Mouse (Mus musculus) G1E-ER4 (cell line): ENCODE results near the gene Rheb. TPM values are rescaled to one million over a fixed set of nuclear protein-coding genes. Genes with fewer than 3 reads are reported as not detected.

ENCODE experiments used
- GATA1 ChIP-seq: IDR thresholded peaks from one replicate; pipeline ENCODE4 v1.8.0; 2012; ENCODE audit warnings: low read length, inconsistent platforms
- polyA plus RNA-seq: library from polyadenylated mRNA; stranded (reverse); fragments of >175 nt; gene quantifications from 2 replicates; pipeline ENCODE4 v1.2.3, GENCODE M21; 2012

Gene Rheb
- 31.7 and 37.0 TPM in 2 replicates for polyA plus RNA-seq

DNA sequence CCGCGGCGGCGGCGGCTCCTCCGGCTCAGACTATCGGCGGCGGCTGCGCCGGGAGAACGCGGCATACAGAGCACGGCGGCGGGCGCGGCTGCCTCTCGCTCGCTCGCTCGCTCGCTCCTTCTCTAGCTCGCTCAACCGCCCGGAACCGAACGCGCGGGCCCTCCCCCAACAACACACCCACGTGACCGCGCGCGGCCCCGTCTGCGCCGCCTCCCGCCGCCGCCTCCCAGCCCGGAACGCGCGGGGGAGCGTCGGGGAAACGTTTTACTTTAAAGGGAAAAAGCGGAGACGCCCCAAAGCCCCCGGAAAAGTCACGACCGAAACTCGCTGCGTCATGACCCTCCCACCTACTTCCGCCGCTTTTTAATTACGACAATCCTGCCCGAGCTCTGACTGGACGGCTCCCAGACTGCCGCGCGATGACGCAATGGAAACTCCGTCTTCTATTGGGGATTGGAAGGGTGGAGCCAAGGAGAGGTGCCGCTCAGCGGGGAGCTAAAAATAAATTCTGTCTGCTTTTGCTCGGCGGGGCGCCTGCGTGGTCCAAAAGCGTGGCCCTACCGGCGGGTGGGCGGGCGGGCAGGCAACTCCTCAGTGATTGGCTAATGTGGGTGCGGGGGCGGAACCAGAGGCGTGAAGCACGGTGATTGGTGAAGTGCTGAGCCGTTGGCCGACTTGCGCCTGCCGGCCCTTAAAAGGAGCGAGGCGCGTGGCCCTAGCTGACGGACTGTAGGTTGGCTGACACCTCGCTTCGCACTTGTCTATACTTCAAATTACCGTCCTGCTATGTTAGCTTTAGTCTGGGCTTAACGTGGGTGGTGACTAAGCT, at the start of gene Rheb:
Rheb (minus strand) TSS at position 351 of the 829 bp plus-strand sequence.
- TF ChIP-seq GATA1: no peak

DNA sequence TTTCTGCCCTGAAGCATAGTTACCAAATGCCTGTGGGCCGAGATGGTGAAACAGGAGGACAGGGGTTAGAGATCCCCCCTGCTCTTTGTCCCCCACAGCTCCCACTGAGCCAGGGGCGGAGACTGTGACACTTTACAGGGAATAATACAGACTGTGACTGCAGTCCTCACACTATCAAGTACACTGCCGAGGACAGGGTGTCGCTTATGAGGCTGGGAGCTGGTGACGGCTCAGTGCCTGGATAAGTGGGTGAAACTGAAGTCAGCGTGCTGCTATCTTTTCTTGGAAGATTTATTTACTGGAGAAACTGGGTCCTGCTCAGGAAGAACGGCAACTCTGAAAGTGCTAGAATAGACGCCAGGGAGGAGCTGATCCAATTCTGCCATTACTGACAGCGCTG, 47.4 kb upstream of the Rheb start:
- TF ChIP-seq GATA1: no peak

DNA sequence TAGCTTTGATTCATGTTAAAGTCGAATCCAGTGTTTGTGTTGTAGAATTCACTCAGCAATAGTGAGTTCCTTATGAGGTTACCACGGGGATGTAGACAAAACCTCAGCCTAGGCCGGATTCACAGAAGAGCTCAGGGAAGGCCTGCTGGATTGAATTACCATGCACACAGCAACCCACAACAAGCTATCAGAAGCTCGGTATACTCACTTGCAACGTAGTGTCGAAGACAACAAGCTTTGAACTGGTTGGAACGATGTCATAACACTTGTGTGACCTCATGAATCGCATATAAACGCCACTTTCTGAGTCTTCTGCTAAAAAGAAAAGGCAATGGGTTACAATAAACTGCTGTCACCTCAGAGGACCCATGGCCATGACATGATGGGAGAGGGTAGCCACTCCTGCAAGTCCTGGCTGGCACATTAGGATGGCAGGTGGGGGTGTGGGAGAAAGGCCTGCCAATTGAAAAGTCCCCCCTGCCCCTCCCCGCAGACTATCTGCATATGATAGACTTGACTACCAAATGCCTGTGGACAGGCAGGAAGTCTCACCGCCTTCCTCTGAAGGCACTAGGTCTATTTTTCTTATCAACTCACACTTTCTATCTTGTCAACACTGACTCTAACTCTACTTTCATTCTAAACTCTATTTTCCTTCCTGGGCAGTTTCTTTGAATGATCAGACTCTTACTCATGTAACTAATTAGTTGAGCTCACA, 46.6 kb upstream of the Rheb start:
- no peak for TF ChIP-seq GATA1

GRCm38 (mm10) chr5:24887271-24887670, 44.8 kb upstream of the Rheb start:
- no peak for TF ChIP-seq GATA1

- no peak for TF ChIP-seq GATA1
Observed at GRCm38 (mm10) chr5:24878713-24879112, 36.3 kb upstream of the Rheb start.

DNA sequence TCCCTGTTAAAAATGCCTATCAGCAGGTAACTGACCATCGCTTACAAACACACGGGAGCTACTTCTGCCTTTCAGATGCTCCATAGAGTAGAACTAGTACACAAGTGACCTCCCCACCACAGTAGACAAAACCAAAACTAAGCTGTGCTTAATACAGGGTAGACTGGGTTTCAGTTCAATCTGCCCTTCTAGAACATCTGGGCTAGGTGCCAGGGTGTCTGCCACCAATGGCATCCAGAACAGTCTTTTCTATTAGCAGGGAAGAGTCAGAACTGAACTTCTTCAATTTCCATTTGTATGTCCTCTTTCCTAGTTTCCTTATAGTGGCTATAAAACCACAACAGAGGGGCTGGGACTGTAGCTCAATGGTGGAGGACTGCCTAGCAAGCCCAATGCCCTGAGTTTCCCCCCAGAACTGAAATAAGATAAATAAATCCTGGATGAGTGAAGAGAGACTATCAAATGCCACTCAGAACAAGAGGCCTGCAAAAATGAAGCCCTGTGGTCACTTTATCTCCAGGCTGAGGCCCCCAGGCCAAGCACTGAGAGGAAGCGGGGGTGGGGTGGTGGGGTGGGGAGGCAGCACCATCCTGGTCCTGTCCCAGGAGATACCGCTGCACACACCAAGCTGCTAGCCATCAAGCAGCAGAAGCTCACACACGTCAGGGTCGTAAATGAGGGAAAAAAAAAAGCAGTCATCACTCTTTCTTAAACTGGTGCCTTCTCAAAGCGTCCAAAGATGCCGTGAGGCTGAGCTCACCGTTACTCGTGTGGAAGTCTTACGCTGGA, 35.6 kb upstream of the Rheb start:
- TF ChIP-seq GATA1: no peak

GRCm38 (mm10) chr5:24876653-24877052, 34.2 kb upstream of the Rheb start:
- no peak for TF ChIP-seq GATA1

DNA sequence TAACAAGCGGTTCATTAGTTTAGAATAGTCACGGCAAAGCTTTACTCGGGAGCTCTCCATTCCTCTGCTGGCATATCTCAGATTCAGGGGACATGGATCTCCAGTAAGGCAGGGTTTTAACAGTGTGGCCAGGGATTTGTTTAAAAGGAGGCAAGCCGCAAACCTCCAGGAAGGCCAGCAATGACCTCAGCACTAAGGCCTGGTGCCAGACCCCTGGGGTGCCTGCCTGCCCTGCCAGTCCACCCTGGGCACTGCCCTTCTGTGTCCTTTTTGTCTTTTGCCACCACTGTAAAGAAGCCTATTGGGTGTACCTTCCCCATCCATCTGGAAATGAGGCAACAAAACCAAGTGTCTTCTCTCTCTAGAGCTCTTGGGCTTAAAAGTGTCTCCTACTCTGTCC, 31.7 kb upstream of the Rheb start:
- TF ChIP-seq GATA1: no peak

DNA sequence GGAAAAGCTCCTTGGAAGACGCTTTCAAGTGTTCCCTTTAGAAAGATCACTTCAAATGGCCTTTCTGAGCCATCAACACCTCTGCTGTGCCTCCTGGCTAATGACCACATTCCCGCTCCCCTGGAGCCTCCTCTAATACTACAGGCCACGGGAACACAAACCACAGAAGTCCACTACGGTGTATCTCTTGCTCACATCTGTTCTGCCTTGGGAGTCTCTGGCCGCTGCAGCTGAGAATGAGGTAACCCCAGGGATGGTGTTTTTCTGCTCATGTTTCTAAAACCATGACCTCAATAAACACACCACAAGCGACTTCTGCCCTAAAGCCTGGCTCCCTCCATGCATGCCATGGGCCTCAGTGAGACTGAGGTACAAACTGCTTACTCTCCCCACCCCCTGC, 30.8 kb upstream of the Rheb start:
- no peak for TF ChIP-seq GATA1

- no peak for TF ChIP-seq GATA1
Observed at GRCm38 (mm10) chr5:24871276-24871675, 28.9 kb upstream of the Rheb start.

GRCm38 (mm10) chr5:24869796-24870289, 27.4 kb upstream of the Rheb start:
- TF ChIP-seq GATA1: no peak

GRCm38 (mm10) chr5:24863804-24864203, 21.4 kb upstream of the Rheb start:
- TF ChIP-seq GATA1: no peak

DNA sequence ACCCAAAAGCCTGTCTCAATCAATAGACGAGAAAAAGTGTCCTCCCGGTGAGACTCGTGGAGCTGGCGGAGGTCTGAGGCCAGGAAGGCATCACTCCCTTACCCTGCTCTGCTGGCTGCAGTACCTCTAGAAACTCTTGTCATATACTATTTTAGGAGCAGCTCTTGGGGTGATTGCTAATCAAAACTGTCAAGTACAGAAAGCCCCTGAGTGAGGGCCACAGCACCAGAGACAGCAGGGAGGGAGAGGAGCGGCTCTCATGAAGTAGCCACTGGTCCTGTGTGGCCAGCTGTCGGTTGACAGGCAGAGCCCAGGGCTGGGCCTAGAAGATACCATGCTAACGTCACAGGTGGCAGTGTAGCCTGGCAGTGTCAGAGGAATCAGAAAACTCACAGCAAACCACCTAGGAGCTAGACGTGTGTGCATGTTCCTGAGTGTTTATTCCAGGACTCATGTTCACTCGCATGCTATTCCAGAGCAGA, 19.1 kb upstream of the Rheb start:
- TF ChIP-seq GATA1: no peak

GRCm38 (mm10) chr5:24860635-24861448, 18.4 kb upstream of the Rheb start:
- TF ChIP-seq GATA1: no peak
